Mouse (Mus musculus): ENCODE data around the gene Lhfpl2.

DNA sequence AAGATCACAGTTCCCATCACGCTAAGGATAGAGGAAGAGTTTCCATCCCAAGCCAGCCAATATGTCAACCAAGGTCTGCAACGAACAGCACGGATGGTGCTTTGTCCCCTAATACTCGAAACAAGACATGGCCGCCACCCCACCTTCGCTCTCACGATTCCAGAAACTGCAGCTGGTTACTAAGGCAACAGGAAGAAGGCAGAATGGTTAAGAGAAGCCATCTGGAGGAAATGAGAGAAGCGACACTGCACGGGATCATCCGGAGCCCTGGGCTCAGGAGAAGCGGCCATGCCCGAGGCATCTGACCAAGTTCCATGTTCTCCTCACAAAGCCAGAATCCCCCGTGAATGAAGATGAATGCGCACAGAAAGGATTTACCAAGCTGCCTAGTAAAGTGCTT lies 166.0 kb downstream of the Lhfpl2 start:
- no peak for TF ChIP-seq POLR2A (IDR thresholded peaks at IDR 0.05; ENCODE audit: insufficient read depth, low read depth, low read length)
- no peak for TF ChIP-seq CTCF (IDR thresholded peaks at IDR 0.05; ENCODE audit: insufficient read depth, low read depth, low read length)
